Mouse (Mus musculus) stomach, embryonic 15.5 days (tissue): ENCODE measurements at regions not wholly inside any gene's neighbourhood (a gene's known extent, or its start where the extent isn't known, plus 50 kb on each side); places are given as distances from the start of the nearest gene placed in this dataset.

Experiments used
- ATAC-seq: fragments of 200-750 bp; cut with Nextera tagmentation; 2 replicates; pipeline ENCODE4 v1.8.0; 2017; ENCODE audit warnings: low read depth, moderate number of reproducible peaks, moderate TSS enrichment; ENCODE audit not compliant: insufficient read depth, low FRiP score
- H3K27ac ChIP-seq: fragments of 300-500 bp; sonication (generic); 2 replicates; pipeline ENCODE4 v1.5.1; 2015; ENCODE audit warnings: mild to moderate bottlenecking, inconsistent platforms
- H3K27me3 ChIP-seq: fragments of 300-500 bp; sonication (generic); replicated peaks from 2 replicates; pipeline ENCODE4 v1.6.1; 2015; ENCODE audit warnings: inconsistent platforms
- H3K36me3 ChIP-seq: fragments of 300-500 bp; sonication (generic); 2 replicates; pipeline ENCODE4 v1.6.1; 2015; ENCODE audit warnings: inconsistent platforms
- H3K4me1 ChIP-seq: fragments of 300-500 bp; sonication (generic); 2 replicates; pipeline ENCODE4 v1.6.1; 2015; ENCODE audit warnings: inconsistent platforms
- H3K4me2 ChIP-seq: fragments of 300-500 bp; sonication (generic); 2 replicates; pipeline ENCODE4 v1.6.1; 2015; ENCODE audit warnings: mild to moderate bottlenecking, inconsistent platforms
- H3K4me3 ChIP-seq: fragments of 300-500 bp; sonication (generic); replicated peaks from 2 replicates; pipeline ENCODE4 v1.5.1; 2015; ENCODE audit warnings: inconsistent platforms
- H3K9ac ChIP-seq: fragments of 300-500 bp; sonication (generic); 2 replicates; pipeline ENCODE4 v1.6.1; 2015; ENCODE audit warnings: inconsistent platforms
- H3K9me3 ChIP-seq: fragments of 300-500 bp; sonication (generic); 2 replicates; pipeline ENCODE4 v1.6.1; 2016; ENCODE audit warnings: inconsistent platforms
- WGBS: fragments of 180-500 bp; shearing (Covaris S2); methylation state at CpG from one replicate; pipeline ENCODE4 v1.1.7; 2015; 5-methylcytosine and 5-hydroxymethylcytosine counted together

DNA sequence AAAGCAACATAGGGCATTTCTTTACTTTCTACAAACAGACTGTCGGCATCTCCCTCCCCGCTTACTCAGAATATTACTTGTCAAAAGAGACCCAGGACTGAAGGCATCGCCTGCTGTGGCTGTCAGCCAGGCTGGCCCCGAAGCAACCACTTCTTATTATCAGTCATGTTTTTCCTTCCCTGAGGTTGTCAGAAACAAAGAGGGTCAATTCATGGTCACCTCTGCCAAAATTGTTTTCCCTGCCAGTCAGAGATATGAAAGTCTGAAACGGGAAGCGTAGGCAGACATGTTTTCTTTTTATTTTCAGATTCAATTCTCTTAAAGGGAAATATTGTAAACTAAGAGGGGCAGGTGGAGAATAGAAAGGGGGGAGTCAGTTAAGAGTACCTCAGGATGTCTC lies 425.8 kb downstream of the Lrig3 start:
- H3K4me2 ChIP-seq, result no peak overlapping the region
- H3K36me3 ChIP-seq, result no peaks in the 10 kb centered on the region
- H3K9ac ChIP-seq, result no peak overlapping the region
- no peaks in the 10 kb centered on the region for H3K9me3 ChIP-seq
- no peaks in the 10 kb centered on the region for H3K27me3 ChIP-seq
- no peaks in the 10 kb centered on the region for H3K4me1 ChIP-seq
- H3K4me3 ChIP-seq, result no peak overlapping the region
- no peak for ATAC-seq
- 70% methylated on average over 6 of the region's 6 CpGs for WGBS
- H3K27ac ChIP-seq, result no peak overlapping the region

- H3K36me3 ChIP-seq, result no peaks in the 10 kb centered on the region
- WGBS, result 67% methylated on average over 3 of the region's 3 CpGs
- H3K9me3 ChIP-seq, result no peaks in the 10 kb centered on the region
- H3K4me1 ChIP-seq, result no peaks in the 10 kb centered on the region
- H3K27ac ChIP-seq, result no peak overlapping the region
- no peak overlapping the region for H3K4me3 ChIP-seq
- no peak overlapping the region for H3K9ac ChIP-seq
- H3K27me3 ChIP-seq, result no peaks in the 10 kb centered on the region
- ATAC-seq, result no peak
- no peak overlapping the region for H3K4me2 ChIP-seq
Measured at GRCm38 (mm10) chr10:126386430-126386829, 420.5 kb downstream of the Lrig3 start.

DNA sequence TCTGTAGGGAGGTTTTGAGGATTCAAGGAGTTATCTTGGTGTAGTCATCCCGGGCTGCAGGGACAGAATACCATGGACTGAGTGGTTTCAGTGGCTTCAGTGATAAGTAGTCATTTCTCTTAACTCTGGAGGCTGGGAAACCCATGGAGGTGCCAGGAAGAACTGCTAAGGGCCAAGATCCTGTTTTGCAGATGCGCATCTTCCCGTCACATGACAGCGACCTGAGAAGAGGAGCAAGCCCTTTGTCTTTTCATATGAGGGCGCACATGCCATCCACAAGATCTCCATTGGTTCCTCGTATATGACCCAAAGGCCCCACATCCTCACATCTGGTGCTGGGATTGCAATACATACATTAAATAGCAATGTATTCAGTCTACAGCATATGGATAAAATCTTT lies 419.7 kb downstream of the Lrig3 start:
- 78% methylated on average over 6 of the region's 6 CpGs for WGBS
- H3K4me1 ChIP-seq, result no peaks in the 10 kb centered on the region
- H3K9ac ChIP-seq, result no peak overlapping the region
- no peak overlapping the region for H3K4me2 ChIP-seq
- ATAC-seq, result no peak
- H3K27me3 ChIP-seq, result no peaks in the 10 kb centered on the region
- no peak overlapping the region for H3K27ac ChIP-seq
- no peaks in the 10 kb centered on the region for H3K9me3 ChIP-seq
- no peaks in the 10 kb centered on the region for H3K36me3 ChIP-seq
- H3K4me3 ChIP-seq, result no peak overlapping the region

DNA sequence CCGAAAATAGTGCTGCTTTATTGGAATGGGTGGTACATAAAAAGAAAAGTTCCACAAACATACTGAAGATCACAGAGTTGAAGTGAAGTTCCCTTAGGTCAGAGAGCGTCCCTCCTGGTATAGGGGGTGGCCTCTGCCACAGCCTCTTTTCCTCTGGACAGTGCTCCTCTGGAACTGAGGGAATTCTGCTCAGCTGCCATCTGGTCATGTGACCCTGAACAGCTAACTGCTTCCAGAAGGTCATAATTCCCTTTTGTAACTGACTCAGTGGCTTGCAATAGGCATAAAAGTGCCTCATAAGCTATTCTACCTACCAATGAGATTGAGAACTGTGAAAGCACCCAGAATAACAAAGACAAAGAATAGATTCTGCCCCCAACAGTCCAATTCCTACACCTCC lies 414.4 kb downstream of the Lrig3 start:
- H3K9ac ChIP-seq, result no peak overlapping the region
- no peaks in the 10 kb centered on the region; the same call in 1 of the 2 replicates for H3K4me1 ChIP-seq
- no peaks in the 10 kb centered on the region for H3K27me3 ChIP-seq
- no peaks in the 10 kb centered on the region for H3K36me3 ChIP-seq
- H3K27ac ChIP-seq, result no peak overlapping the region
- H3K4me3 ChIP-seq, result no peak overlapping the region
- ATAC-seq, result no peak
- no peak overlapping the region for H3K4me2 ChIP-seq
- no peaks in the 10 kb centered on the region for H3K9me3 ChIP-seq
- WGBS, result 86% methylated on average over 2 of the region's 2 CpGs

DNA sequence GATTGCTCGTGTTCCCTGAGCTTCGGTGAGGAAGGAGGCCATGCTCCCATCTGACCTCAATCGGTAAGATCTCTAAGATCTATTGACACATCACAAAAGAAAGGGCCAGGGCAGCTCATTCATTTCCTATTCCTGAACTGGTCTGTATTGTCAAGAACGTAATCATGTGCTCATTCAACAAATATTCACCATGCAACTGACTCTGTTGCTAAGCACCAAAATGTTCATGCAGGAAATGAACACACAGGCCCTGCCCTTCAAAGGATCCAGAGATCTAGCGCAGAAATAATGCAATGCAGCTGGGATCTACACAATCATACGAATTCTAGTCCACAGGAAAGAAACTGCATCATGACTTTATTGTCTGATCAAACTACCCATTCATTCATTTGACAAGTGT lies 413.3 kb downstream of the Lrig3 start:
- ATAC-seq, result peak; percentile 53; the same call in 1 of the 2 replicates

GRCm38 (mm10) chr10:126373906-126374305 lies 407.9 kb downstream of the Lrig3 start:
- 54% methylated on average over 6 of the region's 6 CpGs for WGBS
- H3K36me3 ChIP-seq, result no peaks in the 10 kb centered on the region
- H3K4me1 ChIP-seq, result no peaks in the 10 kb centered on the region

More for the DNA sequence above, 413.3 kb downstream of the Lrig3 start:
- WGBS, result 22% methylated on average over 6 of the region's 6 CpGs
- no peaks in the 10 kb centered on the region for H3K36me3 ChIP-seq
- H3K9me3 ChIP-seq, result no peaks in the 10 kb centered on the region
- H3K4me1 ChIP-seq, result no peaks in the 10 kb centered on the region; the same call in 1 of the 2 replicates
- H3K27ac ChIP-seq, result no peak overlapping the region
- no peak overlapping the region for H3K4me2 ChIP-seq
- no peak overlapping the region for H3K4me3 ChIP-seq
- H3K27me3 ChIP-seq, result no peaks in the 10 kb centered on the region
- H3K9ac ChIP-seq, result no peak overlapping the region

DNA sequence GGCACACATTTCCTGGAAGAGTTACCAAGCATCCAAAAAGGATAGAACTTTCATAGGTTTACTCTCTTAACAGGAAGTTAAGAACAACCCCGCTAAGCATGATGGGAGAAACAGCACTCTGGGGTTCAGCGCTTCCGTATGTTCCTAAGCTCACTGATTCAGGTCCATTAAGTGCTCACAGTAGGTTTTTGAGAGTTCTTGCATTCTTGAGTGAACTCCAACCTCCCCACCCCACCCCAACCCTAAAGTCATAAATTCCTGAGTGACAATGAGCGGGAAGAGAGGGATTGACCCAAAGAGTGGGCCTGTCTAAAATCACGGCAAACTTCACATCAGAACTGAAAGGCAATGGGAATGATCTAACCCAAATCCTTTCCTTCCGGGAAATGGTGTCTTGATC lies 405.9 kb downstream of the Lrig3 start:
- H3K4me2 ChIP-seq, result no peak overlapping the region
- no peaks in the 10 kb centered on the region for H3K4me1 ChIP-seq
- no peaks in the 10 kb centered on the region for H3K27me3 ChIP-seq
- H3K27ac ChIP-seq, result no peak overlapping the region
- no peak overlapping the region for H3K9ac ChIP-seq
- ATAC-seq, result no peak
- no peaks in the 10 kb centered on the region for H3K36me3 ChIP-seq
- H3K4me3 ChIP-seq, result no peak overlapping the region
- H3K9me3 ChIP-seq, result no peaks in the 10 kb centered on the region
- 87% methylated on average over 6 of the region's 6 CpGs for WGBS

More at GRCm38 (mm10) chr10:126373906-126374305, 407.9 kb downstream of the Lrig3 start:
- Histone ChIP-seq H3K27ac (no peak overlapping the region), H3K27me3 (no peaks in the 10 kb centered on the region), H3K4me3 (no peak overlapping the region), H3K9me3 (no peaks in the 10 kb centered on the region), H3K9ac (no peak overlapping the region), H3K4me2 (no peak overlapping the region)
- ATAC-seq, result no peak

DNA sequence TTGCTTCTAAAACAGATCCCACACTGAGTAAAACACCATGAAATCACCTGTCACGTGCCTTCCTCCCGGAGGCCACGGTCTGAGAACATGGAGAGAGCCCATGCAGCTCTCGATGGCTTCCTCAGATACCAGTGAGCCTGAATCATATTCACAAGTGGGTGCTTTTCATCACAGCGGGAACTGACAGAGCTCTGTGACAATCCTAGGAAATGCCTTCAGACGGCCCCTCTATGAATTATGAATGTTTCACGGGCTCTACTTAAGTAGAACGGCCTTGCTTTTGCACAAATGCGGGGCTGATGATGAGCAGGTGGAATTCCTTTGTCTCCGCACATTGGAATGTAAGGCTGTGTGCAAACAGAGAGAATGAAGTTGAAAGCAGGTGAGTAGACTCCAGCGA lies 383.1 kb downstream of the Lrig3 start:
- Histone ChIP-seq H3K9ac (no peak overlapping the region), H3K36me3 (no peaks in the 10 kb centered on the region), H3K9me3 (no peaks in the 10 kb centered on the region), H3K4me1 (no peaks in the 10 kb centered on the region), H3K4me2 (no peak overlapping the region), H3K4me3 (no peak overlapping the region), H3K27me3 (no peaks in the 10 kb centered on the region), H3K27ac (no peak overlapping the region)
- no peak for ATAC-seq
- 59% methylated on average over 11 of the region's 11 CpGs for WGBS

DNA sequence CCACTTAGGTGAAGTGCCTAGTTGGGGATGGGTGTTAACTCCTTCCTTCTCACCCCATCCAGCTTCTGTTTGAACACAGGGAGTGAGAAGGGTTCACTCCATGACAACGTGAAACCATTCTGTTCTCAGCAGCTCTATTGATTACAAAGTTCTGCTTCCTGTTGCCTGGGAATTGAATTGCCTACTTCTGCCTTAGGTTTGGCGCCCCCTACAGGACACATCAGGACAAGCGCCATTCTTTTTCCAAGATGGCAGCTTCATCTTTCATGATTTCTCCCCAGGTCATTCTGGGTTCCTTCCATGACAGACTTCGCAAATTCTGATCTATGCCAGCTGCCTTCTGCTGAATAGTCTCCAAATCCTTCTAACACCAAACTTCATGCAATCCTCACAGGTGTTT lies 371.5 kb downstream of the Lrig3 start:
- no peaks in the 10 kb centered on the region for H3K4me1 ChIP-seq
- no peaks in the 10 kb centered on the region for H3K36me3 ChIP-seq
- no peak overlapping the region for H3K4me2 ChIP-seq
- 73% methylated on average over 4 of the region's 4 CpGs for WGBS
- no peaks in the 10 kb centered on the region for H3K27me3 ChIP-seq
- no peaks in the 10 kb centered on the region; the same call in 1 of the 2 replicates for H3K9me3 ChIP-seq
- no peak overlapping the region for H3K4me3 ChIP-seq
- no peak overlapping the region for H3K9ac ChIP-seq
- H3K27ac ChIP-seq, result no peak overlapping the region
- no peak for ATAC-seq

DNA sequence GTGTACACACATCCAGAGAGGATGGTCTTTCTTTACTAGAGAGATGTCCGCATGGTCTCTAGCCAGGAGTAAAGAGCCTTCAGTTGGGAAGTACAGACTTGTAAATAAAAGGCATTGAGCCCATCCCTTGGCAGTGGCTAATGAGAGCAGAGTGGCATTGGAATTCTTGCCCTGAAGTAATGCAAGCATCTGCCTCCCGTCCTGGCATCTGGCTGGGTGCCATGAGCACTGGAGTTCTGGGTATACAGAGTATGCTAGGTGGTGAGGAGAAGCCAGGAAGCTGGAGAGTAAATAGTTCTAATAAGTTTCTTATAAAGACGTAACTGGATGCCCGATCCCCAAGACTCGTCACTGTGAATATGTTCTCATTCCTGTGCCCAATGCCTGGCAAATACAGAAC lies 367.8 kb downstream of the Lrig3 start:
- Histone ChIP-seq H3K4me1 (0 out of 2 replicates have a peak, but pooled peaks cover 6% of the 10 kb centered on the region), H3K9ac (no peak overlapping the region), H3K4me3 (no peak overlapping the region), H3K4me2 (no peak overlapping the region), H3K36me3 (no peaks in the 10 kb centered on the region), H3K27me3 (no peaks in the 10 kb centered on the region), H3K9me3 (no peaks in the 10 kb centered on the region), H3K27ac (no peak overlapping the region)
- WGBS, result 82% methylated on average over 5 of the region's 5 CpGs
- no peak for ATAC-seq

DNA sequence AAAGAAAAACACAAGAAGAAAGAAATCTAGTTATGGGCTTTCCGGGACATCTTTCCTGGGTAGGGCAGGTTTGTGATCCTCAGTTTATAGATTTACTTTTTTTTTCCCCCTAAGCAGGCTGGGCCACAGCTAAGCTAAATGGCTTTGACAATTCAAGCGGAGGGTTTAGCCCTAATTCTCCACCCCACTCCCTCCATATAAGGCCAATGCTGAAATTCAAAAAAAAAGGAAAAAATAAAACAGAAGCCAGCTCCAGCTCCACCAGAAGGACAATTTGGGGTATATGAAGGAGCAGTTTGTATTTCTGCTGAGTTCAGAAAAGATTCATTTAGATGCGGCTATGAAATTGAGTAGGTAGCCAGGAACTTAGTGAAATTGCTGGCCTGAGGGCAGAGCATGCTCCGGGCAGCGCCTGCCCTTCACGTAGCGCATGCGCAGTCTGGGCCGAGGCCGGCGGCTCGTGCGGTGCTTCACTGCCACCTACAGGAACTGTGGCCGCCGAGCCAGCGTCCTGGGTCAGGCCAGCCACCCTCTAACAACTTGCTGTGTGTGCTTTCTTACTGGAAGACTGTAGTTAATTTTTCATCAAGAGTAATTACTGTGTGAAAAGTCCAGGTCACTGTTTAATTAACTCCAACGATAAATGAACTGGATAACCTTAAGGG lies 364.5 kb downstream of the Lrig3 start:
- H3K9me3 ChIP-seq, result no peaks in the 10 kb centered on the region
- H3K27ac ChIP-seq, result no peak overlapping the region; the same call in 1 of the 2 replicates
- 6% methylated on average over 17 of the region's 17 CpGs for WGBS
- peak; percentile 97 for ATAC-seq
- H3K9ac ChIP-seq, result no peak overlapping the region
- H3K4me1 ChIP-seq, result 0 out of 2 replicates have a peak, but pooled peaks cover 6% of the 10 kb centered on the region
- H3K36me3 ChIP-seq, result no peaks in the 10 kb centered on the region
- no peak overlapping the region for H3K4me3 ChIP-seq
- H3K4me2 ChIP-seq, result peak overlapping the region; percentile 41
- H3K27me3 ChIP-seq, result no peaks in the 10 kb centered on the region

- Histone ChIP-seq H3K36me3 (no peaks in the 10 kb centered on the region), H3K4me3 (no peak overlapping the region), H3K4me1 (no peaks in the 10 kb centered on the region), H3K9me3 (no peaks in the 10 kb centered on the region), H3K9ac (no peak overlapping the region), H3K27ac (no peak overlapping the region), H3K27me3 (no peaks in the 10 kb centered on the region), H3K4me2 (no peak overlapping the region)
- ATAC-seq, result no peak
- WGBS, result 73% methylated on average over 9 of the region's 9 CpGs
Measured at GRCm38 (mm10) chr10:126320831-126321230, 354.9 kb downstream of the Lrig3 start.

DNA sequence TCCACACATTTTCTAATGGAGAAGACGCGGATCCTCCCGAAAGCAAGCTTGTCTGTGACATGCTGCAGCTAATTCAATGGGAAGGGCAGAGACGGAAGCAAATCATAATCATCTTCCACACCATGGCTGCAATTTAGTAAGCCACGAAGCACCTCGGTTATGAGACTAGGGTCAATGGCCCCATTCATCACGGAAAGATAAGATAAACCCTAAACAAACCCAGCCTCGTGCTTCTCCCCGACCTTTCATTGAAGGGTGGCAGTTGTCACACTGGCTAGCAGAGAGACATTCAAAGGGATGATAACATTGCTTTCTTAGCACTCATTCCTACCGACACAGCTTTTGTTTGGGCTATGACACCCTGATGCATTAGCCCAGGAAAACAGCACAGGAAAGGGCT lies 353.8 kb downstream of the Lrig3 start:
- ATAC-seq, result no peak
- Histone ChIP-seq H3K9ac (no peak overlapping the region), H3K4me3 (no peak overlapping the region), H3K27me3 (no peaks in the 10 kb centered on the region), H3K9me3 (no peaks in the 10 kb centered on the region), H3K4me2 (no peak overlapping the region), H3K4me1 (no peaks in the 10 kb centered on the region), H3K27ac (no peak overlapping the region), H3K36me3 (no peaks in the 10 kb centered on the region)
- WGBS, result 44% methylated on average over 10 of the region's 10 CpGs
